Comparison of ENCODE assay signal across 8 mouse cellular contexts in genomic region chr1:171065243-171065587, GRCm38 (mm10). TPM values are rescaled to one million over a fixed set of nuclear protein-coding genes. Genes with fewer than 3 reads are reported as not detected.
DNase-seq lines count a peak whose midpoint lies in the region; ATAC-seq and TF ChIP-seq lines count a peak whose summit lies in the region.
"Not testable (repeated sequence)": the region's sequence is repeated elsewhere in the genome, so short reads cannot be mapped to it uniquely, and the experiment has no call there.

No protein-coding gene starts in this region.

- H3K9me3 ChIP-seq in intestine, embryonic 14.5 days (ENCODE audit: control insufficient read depth, low read length); neural tube, embryonic 14.5 days (ENCODE audit: control insufficient read depth, low read length): not testable (repeated sequence)

- not testable (repeated sequence) for H3K9ac ChIP-seq in intestine, embryonic 14.5 days (ENCODE audit: low read length); neural tube, embryonic 14.5 days (replicated peaks; ENCODE audit: low read depth, low read length)

- 0 out of 2 replicates have a peak, but pooled peaks have one; percentile 10 for ATAC-seq in erythroblast, adult 5-6 weeks (replicated peaks; ENCODE audit: low FRiP score, poor library complexity, severe bottlenecking)
- ATAC-seq in intestine, embryonic 14.5 days (replicated peaks; ENCODE audit: low FRiP score, low TSS enrichment, low read depth) = peak; percentile 55
- ATAC-seq in neural tube, embryonic 14.5 days (ENCODE audit: low read depth) = peak; percentile 54

- H3K27me3 ChIP-seq in intestine, embryonic 14.5 days (replicated peaks; ENCODE audit: control insufficient read depth, insufficient read depth, low read length) = peaks cover 28% of the 10 kb centered on the region
- peaks cover 20% of the 10 kb centered on the region for H3K27me3 ChIP-seq in neural tube, embryonic 14.5 days (ENCODE audit: control insufficient read depth, insufficient read depth, low read length)
- H3K27me3 ChIP-seq in testis, adult 2 months (ENCODE audit: control insufficient read depth, insufficient read depth, low read length) = not testable (repeated sequence)

- peak; percentile 41 to 48 for DNase-seq in adrenal gland, adult 18-20 months (ENCODE audit: low spot score in 2 of 2)
- DNase-seq in heart, adult 8-10 months (ENCODE audit: low spot score) = peak; percentile 66
- not testable (repeated sequence) for DNase-seq in intestine, embryonic 14.5 days (ENCODE audit: low spot score)
- DNase-seq in left cerebral cortex, postnatal 14 days (ENCODE audit: low spot score in 2 of 2) = peak; percentile 45 to 71
- peak; percentile 66 for DNase-seq in lung, postnatal 10 days

- H3K36me3 ChIP-seq in intestine, embryonic 14.5 days (ENCODE audit: control insufficient read depth, insufficient read depth, low read length); neural tube, embryonic 14.5 days (ENCODE audit: control insufficient read depth, insufficient read depth, low read length); testis, adult 2 months (ENCODE audit: control insufficient read depth, insufficient read depth, low read length): not testable (repeated sequence)

- H3K4me2 ChIP-seq in intestine, embryonic 14.5 days (ENCODE audit: low read length) = peak overlapping the region; percentile 36
- not testable (repeated sequence) for H3K4me2 ChIP-seq in neural tube, embryonic 14.5 days (ENCODE audit: low read depth, low read length)

- not testable (repeated sequence) for TF ChIP-seq CTCF in testis, adult 2 months (IDR thresholded peaks at IDR 0.05; ENCODE audit: control insufficient read depth, insufficient read depth, insufficient replicate concordance, low read depth, low read length)

- intact Hi-C loops in left cerebral cortex, postnatal 14 days (cut with DNase I) = not testable (repeated sequence)

- 2% methylated on average over 15 of the region's 35 CpGs for WGBS in intestine, embryonic 14.5 days
- WGBS in neural tube, embryonic 14.5 days = 0% methylated on average over 15 of the region's 35 CpGs

- H3K4me3 ChIP-seq in intestine, embryonic 14.5 days (ENCODE audit: low read depth, low read length) = peak overlapping the region; percentile 27; the same call in 1 of the 2 replicates
- not testable (repeated sequence) for H3K4me3 ChIP-seq in neural tube, embryonic 14.5 days (ENCODE audit: low read depth, low read length)
- peak overlapping the region; percentile 21 for H3K4me3 ChIP-seq in testis, adult 2 months (ENCODE audit: control insufficient read depth, low read depth, low read length)

- H3K4me1 ChIP-seq in intestine, embryonic 14.5 days (replicated peaks; ENCODE audit: control insufficient read depth, insufficient read depth, low read length); neural tube, embryonic 14.5 days (ENCODE audit: control insufficient read depth, insufficient read depth, low read length); testis, adult 2 months (ENCODE audit: control insufficient read depth, insufficient read depth, low read length): not testable (repeated sequence)

- TF ChIP-seq POLR2A in testis, adult 2 months (IDR thresholded peaks at IDR 0.05; ENCODE audit: control insufficient read depth, low read depth, low read length) = not testable (repeated sequence)

- not testable (repeated sequence) for H3K27ac ChIP-seq in intestine, embryonic 14.5 days (ENCODE audit: low read depth); neural tube, embryonic 14.5 days (ENCODE audit: low read depth, low read length); testis, adult 2 months (ENCODE audit: control insufficient read depth, insufficient read depth, low read depth, low read length)

RNA-seq across cellular contexts. Expression of gene Fcgr3, which starts 0.5 kb away (rescaled TPM):
- total RNA-seq in adrenal gland, adult 18-20 months (2021) = 10 to 100 TPM; 17.7 to 32.8 TPM
- 100 and 146 TPM in 2 replicates for total RNA-seq in erythroblast, adult 5-6 weeks (2015; ENCODE audit: low replicate concordance)
- 78.3 and 110 TPM in 2 replicates for total RNA-seq in erythroblast, adult 5-6 weeks (2017; ENCODE audit: low replicate concordance)
- 10 to 100 TPM in 2 of 4 experiments, 1 to 10 TPM in 2; 7.8 to 13.7 (median 9.7) TPM for total RNA-seq in heart, adult 8-10 months (2022)
- polyA plus RNA-seq in intestine, embryonic 14.5 days (2014; fragmentation: Nextera tagmentation; extraction: Ambion mirVana) = 10.7 and 12.7 TPM in 2 replicates
- total RNA-seq in left cerebral cortex, postnatal 14 days (2021) = 10 to 100 TPM; 10.3 to 10.8 TPM
- polyA plus RNA-seq in neural tube, embryonic 14.5 days (2014; fragmentation: Nextera tagmentation; extraction: Ambion mirVana) = 5.5 and 8.8 TPM in 2 replicates
- 30.9 and 52.1 TPM in 2 replicates for polyA plus RNA-seq in testis, adult 2 months (2012; rRNA removed)

RNA-seq across cellular contexts. Expression of gene Fcgr4, which starts 46.5 kb away (rescaled TPM):
- 10 to 100 TPM in 1 of 2 experiments, 1 to 10 TPM in 1; 5.8 to 13.0 TPM for total RNA-seq in adrenal gland, adult 18-20 months (2021)
- total RNA-seq in erythroblast, adult 5-6 weeks (2015; ENCODE audit: low replicate concordance) = 15.3 and 27.5 TPM in 2 replicates
- total RNA-seq in erythroblast, adult 5-6 weeks (2017; ENCODE audit: low replicate concordance) = 9.3 and 10.6 TPM in 2 replicates
- total RNA-seq in heart, adult 8-10 months (2022) = 1 to 10 TPM in 1 of 4 experiments, under 1 TPM in 2, not detected in 1; 0.22 to 1.4 (median 0.50) TPM
- polyA plus RNA-seq in intestine, embryonic 14.5 days (2014; fragmentation: Nextera tagmentation; extraction: Ambion mirVana) = 1.0 and 1.1 TPM in 2 replicates
- not detected for total RNA-seq in left cerebral cortex, postnatal 14 days (2021)
- polyA plus RNA-seq in neural tube, embryonic 14.5 days (2014; fragmentation: Nextera tagmentation; extraction: Ambion mirVana) = 0.49 TPM in 1 of 2 replicates, not detected in the other
- polyA plus RNA-seq in testis, adult 2 months (2012; rRNA removed) = not detected in 2 replicates

RNA-seq across cellular contexts. Expression of gene Cfap126, which starts 48.5 kb away (rescaled TPM):
- 1 to 10 TPM; 3.0 to 4.2 TPM for total RNA-seq in adrenal gland, adult 18-20 months (2021)
- not detected in 2 replicates for total RNA-seq in erythroblast, adult 5-6 weeks (2015; ENCODE audit: low replicate concordance)
- total RNA-seq in erythroblast, adult 5-6 weeks (2017; ENCODE audit: low replicate concordance) = not detected in 2 replicates
- total RNA-seq in heart, adult 8-10 months (2022) = 1 to 10 TPM in 1 of 4 experiments, under 1 TPM in 3; 0.60 to 2.0 (median 0.88) TPM
- polyA plus RNA-seq in intestine, embryonic 14.5 days (2014; fragmentation: Nextera tagmentation; extraction: Ambion mirVana) = 1.5 and 2.1 TPM in 2 replicates
- under 1 TPM; 0.62 to 0.74 TPM for total RNA-seq in left cerebral cortex, postnatal 14 days (2021)
- 2.4 and 5.0 TPM in 2 replicates for polyA plus RNA-seq in neural tube, embryonic 14.5 days (2014; fragmentation: Nextera tagmentation; extraction: Ambion mirVana)
- polyA plus RNA-seq in testis, adult 2 months (2012; rRNA removed) = 309 and 314 TPM in 2 replicates
